Mouse (Mus musculus): ENCODE results near the gene Tcirg1.
A peak's percentile ranks its signal among the peaks of the same experiment; 100 is the strongest.

Gene Tcirg1

DNA sequence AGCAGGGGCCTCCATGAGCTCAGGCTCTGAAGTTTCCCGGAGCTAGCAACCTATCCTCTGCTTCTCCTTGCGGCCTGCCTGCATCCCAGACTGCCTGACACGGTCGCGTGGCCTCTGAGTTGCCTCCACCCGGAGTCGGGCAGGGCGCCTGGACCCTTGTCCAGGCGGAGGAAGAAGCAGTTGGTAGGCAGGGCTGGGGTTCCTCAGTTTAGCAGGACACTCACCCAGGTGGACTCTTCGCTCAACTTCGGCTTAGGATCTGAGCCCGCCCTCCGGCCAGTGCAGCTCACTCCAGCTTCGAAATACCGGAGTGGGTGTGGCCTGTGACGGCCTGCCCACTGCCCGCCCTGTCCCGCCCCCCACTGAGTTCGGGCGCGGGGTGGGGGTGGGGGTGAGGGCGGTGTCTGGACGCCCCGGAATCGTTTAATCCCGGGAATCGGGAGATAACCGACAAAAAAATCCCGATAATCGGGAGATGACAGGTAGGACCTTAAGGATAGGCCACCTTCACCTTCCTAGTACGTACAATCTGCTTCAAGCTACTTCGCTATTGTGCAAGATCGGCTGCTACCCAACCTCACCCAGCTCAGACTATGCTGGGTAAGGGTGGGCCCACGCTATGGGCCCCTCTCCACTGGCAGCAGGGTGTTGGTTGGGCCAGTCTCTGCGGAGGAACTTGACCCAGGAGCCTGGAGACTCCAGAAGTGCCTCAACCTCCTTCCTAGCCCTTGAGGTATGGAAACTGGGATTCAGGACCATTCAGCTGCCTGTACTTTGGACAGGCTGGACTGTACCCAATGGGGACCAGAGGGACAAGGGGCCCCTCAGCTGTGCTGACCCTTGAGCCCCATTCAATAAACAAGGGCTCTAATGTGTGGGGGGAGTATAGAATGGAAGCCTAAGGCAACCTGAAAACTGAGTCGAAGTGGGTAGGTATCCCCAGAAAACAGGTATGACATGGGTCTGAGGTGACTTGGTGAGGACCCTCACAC lies at the start of gene Tcirg1:
Gene Tcirg1, minus strand, starts transcription at position 339 of the 992 bp plus-strand sequence.
- DNase-seq: peak; percentile 89

DNA sequence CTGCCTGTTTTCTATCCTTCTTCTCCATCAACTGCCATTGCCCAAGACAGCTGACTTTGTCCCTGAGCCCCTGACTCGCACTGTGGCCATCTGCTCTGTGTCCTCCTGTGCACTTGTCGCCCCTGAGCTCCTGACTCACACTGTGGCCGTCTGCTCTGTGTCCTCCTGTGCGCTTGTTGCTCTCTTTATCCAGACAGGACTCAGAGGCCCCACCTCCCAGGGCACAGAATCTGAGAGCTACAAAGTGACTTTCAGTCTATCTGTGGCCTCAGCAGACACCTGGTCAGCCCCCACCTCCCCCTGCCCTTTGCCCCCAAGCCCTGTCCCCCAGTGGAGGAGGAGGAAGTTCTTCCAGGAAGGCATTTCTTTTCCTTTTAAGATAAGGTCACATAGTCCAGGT lies 48.9 kb upstream of the Tcirg1 start:
- DNase-seq: no peak

DNA sequence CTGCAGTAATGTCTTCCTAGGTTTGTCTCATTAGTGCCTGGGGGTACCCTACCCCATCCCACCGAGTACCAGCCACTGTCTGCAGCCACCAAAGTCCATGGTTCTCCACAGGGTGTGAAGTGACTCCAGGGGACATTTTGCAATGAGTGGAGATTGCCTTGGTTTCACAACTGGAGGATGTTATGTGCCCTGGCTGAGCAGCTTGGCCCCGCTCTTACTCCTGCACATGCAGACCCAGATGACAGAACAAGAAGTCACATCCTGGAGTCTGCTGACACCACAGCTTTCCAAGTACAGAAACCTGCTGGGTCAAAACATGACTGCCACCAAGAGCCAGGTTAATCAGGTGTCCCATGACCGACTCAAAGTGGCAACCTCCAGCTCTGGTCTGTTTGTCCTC lies 48.1 kb upstream of the Tcirg1 start:
- no peak for DNase-seq

GRCm38 (mm10) chr19:3952099-3952498 lies 45.2 kb upstream of the Tcirg1 start:
- no peak for DNase-seq

GRCm38 (mm10) chr19:3951461-3951860 lies 44.5 kb upstream of the Tcirg1 start:
- DNase-seq: no peak

GRCm38 (mm10) chr19:3950331-3950730 lies 43.4 kb upstream of the Tcirg1 start:
- no peak for DNase-seq

DNA sequence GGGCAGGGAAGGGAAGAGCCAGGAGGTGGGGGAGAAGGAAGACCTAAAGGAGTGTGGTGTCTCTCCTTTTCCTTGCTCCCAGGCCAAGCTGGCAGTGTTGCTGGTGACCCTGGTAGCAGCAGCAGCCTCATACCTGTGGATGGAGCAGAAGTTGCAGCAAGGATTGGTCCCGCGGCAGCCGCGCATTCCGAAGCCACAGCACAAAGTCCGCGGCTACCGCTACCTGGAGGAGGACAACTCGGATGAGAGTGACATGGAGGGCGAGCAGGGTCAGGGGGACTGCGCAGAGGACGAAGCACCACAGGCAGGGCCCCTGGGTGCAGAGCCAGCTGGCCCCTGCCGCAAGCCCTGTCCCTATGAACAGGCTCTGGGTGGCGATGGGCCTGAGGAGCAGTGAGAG lies 41.6 kb upstream of the Tcirg1 start:
- DNase-seq: no peak

- no peak for DNase-seq
Observed at GRCm38 (mm10) chr19:3947813-3948212, 40.9 kb upstream of the Tcirg1 start.

- DNase-seq: peak; percentile 67
Observed at GRCm38 (mm10) chr19:3946715-3947114, 39.8 kb upstream of the Tcirg1 start.

DNA sequence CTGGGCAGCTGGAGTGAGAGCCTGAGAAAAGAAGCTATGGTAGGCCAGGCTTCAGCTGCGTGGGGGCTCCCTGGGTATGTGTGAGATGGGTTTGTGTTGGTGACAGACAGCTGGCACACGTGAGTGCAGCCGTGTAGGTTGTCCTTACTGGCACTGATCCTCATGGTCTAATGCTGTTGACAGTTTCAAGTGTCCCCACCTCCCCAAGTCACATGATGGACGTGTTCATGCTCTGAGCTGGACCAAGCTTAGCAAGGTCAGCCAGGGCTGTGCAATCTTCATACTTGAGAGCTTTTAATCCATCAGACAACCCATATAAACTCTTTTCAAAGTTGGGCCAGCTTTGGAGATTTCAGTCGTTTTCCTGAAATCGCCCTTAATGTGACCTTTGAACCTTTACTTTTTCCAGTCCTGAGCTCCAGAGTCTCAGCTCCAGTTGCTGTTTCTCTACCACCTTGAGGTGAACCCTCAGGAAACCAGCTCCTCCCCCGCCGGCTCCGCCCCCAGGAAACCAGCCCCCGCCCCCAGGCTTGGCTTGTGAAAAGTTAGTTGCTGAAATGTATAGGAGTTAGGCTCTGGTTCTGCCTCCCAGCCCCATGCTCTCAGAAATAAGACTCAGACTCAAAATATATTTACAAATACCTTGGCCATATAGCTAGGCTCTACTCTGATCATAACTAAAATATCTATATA lies 39.1 kb upstream of the Tcirg1 start:
- DNase-seq: peak; percentile 53

DNA sequence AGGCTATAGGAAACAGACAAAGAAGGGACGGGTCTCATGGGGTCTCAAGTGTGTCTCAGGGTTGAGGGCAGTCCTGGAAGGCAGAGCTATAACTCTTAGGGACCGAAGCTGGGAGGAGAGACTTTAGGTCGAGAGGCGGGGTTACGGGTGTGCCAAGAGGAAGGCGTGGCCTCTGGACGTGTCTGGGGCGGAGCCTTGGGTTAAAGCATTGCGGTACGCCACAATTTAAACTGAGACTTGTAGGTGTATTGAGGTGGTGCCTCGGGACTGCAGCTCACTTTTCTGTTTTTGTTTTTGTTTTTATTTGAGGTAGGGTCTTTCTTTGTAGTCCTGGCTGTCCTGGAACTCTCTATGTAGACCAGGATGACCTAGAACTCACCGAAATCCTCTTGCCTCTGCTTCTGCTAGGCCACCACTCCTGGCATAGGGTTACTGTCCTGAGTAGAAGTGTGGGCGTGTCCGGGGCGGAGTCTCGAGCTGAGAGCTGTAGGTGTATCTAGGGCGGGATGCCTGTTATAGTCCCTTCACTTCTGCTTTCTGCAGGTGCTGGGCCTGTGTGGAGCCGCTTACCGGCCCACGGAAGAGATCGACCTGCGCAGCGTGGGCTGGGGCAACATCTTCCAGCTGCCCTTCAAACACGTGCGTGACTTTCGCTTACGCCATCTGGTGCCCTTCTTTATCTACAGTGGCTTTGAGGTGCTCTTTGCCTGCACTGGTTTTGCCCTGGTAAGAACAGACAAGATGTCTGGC lies 36.2 kb upstream of the Tcirg1 start:
- peak; percentile 86 for DNase-seq

- no peak for DNase-seq
Observed at GRCm38 (mm10) chr19:3942315-3942714, 35.4 kb upstream of the Tcirg1 start.

DNA sequence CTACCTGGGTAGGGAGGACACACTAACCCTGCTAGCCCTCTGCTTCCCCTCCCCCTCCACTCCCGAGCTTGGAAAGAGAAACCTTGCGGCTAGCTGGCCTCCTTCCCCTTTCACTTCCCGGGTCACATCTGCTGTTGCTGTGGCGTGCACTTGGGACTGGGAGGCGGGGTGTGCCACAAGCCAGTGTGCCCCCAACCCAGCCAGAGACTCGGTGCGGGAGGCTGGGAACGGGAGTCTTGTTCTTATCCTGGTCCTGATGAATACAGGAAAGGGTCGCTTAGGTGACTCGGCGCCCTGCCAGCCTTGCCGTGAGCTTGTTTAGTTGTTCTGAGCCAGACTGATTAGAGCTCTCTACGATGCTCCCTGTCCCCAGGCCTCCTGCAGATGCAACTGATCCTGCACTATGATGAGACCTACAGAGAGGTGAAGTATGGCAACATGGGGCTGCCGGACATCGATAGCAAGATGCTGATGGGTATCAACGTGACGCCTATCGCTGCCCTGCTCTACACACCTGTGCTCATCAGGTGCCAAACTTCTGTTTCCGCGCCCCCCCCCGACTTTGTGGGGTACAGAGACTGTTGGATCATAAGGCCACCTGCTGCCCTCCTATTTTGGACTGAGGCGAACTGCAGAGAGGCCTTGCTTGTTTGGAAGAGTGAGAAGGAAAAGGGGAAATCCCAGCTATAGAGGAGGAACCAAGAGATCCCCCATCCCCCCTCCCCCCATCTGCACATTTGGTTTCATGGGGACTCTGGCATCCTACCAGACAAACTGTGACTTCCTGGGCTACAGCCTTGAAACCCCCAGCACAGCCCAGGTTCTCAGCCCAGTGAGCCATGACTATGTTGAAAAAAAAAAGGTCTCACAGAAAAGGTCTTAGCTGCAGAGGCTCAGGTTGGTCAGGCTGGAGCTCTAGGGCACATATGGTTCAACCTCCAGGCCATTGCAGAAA lies 29.2 kb upstream of the Tcirg1 start:
- DNase-seq: peak; percentile 53

- DNase-seq: peak; percentile 63
Observed at GRCm38 (mm10) chr19:3935032-3935895, 28.3 kb upstream of the Tcirg1 start, which contains the start of gene Unc93b1. TSS of gene Unc93b1 (plus strand) at chr19:3935186.

GRCm38 (mm10) chr19:3931716-3932115 lies 24.8 kb upstream of the Tcirg1 start:
- DNase-seq: no peak

- no peak for DNase-seq
Observed at GRCm38 (mm10) chr19:3930262-3931057, 23.5 kb upstream of the Tcirg1 start.

- peak; percentile 70 for DNase-seq
Observed at GRCm38 (mm10) chr19:3929211-3929941, 22.4 kb upstream of the Tcirg1 start, which contains the start of gene Aldh3b1. TSS of gene Aldh3b1 (minus strand) at chr19:3929808.

GRCm38 (mm10) chr19:3928779-3929178 lies 21.8 kb upstream of the Tcirg1 start:
- DNase-seq: no peak

GRCm38 (mm10) chr19:3927989-3928388 lies 21.1 kb upstream of the Tcirg1 start:
- DNase-seq: no peak
